Mouse (Mus musculus) CH12F3 (cell line): ENCODE measurements around the gene Brca1.
"Not testable (repeated sequence)": the region's sequence is repeated elsewhere in the genome, so short reads cannot be mapped to it uniquely, and the experiment has no call there.

ENCODE experiments used
- in situ Hi-C: fragments of 300-500 bp; cut with MboI; formaldehyde crosslinking; loops from 2 replicates; pipeline ENCODE4 v1.14.3; 2020; ENCODE audit warnings: low sequenced_read_pairs

The Brca1 gene

GRCm38 (mm10) chr11:101551751-101552475 is at the start of gene Brca1, which contains the start of gene Nbr1:
Brca1 (minus strand) TSS chr11:101551955.
Nbr1 (plus strand) TSS chr11:101552149.
- in situ Hi-C loops = no loop called here

GRCm38 (mm10) chr11:101599156-101599555 is 47.4 kb upstream of the Brca1 start, which contains the start of gene Gm11634:
Gm11634 (minus strand) TSS chr11:101599256.
- in situ Hi-C loops = no loop called here

- in situ Hi-C loops = no loop called here
These were observed 38.4 kb upstream of the Brca1 start for GRCm38 (mm10) chr11:101589989-101590624.

GRCm38 (mm10) chr11:101589444-101589843 is 37.7 kb upstream of the Brca1 start:
- in situ Hi-C loops = no loop called here

- in situ Hi-C loops = no loop called here
These were observed 37.1 kb upstream of the Brca1 start for GRCm38 (mm10) chr11:101588868-101589267.

- in situ Hi-C loops = no loop called here
These were observed 35.9 kb upstream of the Brca1 start for GRCm38 (mm10) chr11:101587676-101588075.

GRCm38 (mm10) chr11:101585805-101586204 is 34.0 kb upstream of the Brca1 start:
- in situ Hi-C loops = no loop called here

- in situ Hi-C loops = not testable (repeated sequence)
These were observed 33.3 kb upstream of the Brca1 start for GRCm38 (mm10) chr11:101585031-101585430.

GRCm38 (mm10) chr11:101583205-101583604 is 31.4 kb upstream of the Brca1 start:
- in situ Hi-C loops = no loop called here

GRCm38 (mm10) chr11:101582054-101583035 is 30.6 kb upstream of the Brca1 start, which contains the start of gene Tmem106a:
Tmem106a (plus strand) TSS chr11:101582242.
- in situ Hi-C loops = no loop called here

- in situ Hi-C loops = no loop called here
These were observed 29.5 kb upstream of the Brca1 start for GRCm38 (mm10) chr11:101581081-101581764.

GRCm38 (mm10) chr11:101576116-101576515 is 24.4 kb upstream of the Brca1 start:
- in situ Hi-C loops = no loop called here

- in situ Hi-C loops = no loop called here
These were observed 16.7 kb upstream of the Brca1 start for GRCm38 (mm10) chr11:101568421-101568820.

GRCm38 (mm10) chr11:101562391-101562790 is 10.6 kb upstream of the Brca1 start:
- in situ Hi-C loops = no loop called here

GRCm38 (mm10) chr11:101556954-101557353 is 5.2 kb upstream of the Brca1 start:
- in situ Hi-C loops = no loop called here

GRCm38 (mm10) chr11:101556541-101556940 is 4.8 kb upstream of the Brca1 start:
- in situ Hi-C loops = no loop called here

- in situ Hi-C loops = no loop called here
These were observed 1.7 kb upstream of the Brca1 start for GRCm38 (mm10) chr11:101553354-101553930.

- in situ Hi-C loops = no loop called here
These were observed 933 bp upstream of the Brca1 start for GRCm38 (mm10) chr11:101552476-101553300.

- in situ Hi-C loops = no loop called here
These were observed 3.2 kb downstream of the Brca1 start for GRCm38 (mm10) chr11:101548526-101548925.
